Mouse (Mus musculus) liver, adult 2 months (tissue): Measurements from ENCODE around the gene Recql. TPM values are rescaled to one million over a fixed set of nuclear protein-coding genes. Genes with fewer than 3 reads are reported as not detected.
"Not testable (repeated sequence)": the region's sequence is repeated elsewhere in the genome, so short reads cannot be mapped to it uniquely, and the experiment has no call there.

Experiments
- DNase-seq: peaks from one replicate; pipeline ENCODE4 v3.0.0-alpha.2; 2011; ENCODE audit warnings: low read depth, low spot score; ENCODE audit errors: extremely low read depth
- H3K27ac ChIP-seq: fragments of 200-500 bp; replicated peaks from 2 replicates; pipeline ENCODE4 v1.5.1; 2012; ENCODE audit warnings: low read depth, mild to moderate bottlenecking, control low read depth, inconsistent platforms, low read length; ENCODE audit not compliant: insufficient read depth
- H3K27me3 ChIP-seq: fragments of 200-500 bp; 2 replicates; pipeline ENCODE4 v1.6.1; 2012; ENCODE audit warnings: mild to moderate bottlenecking, moderate library complexity, low read length, inconsistent platforms; ENCODE audit not compliant: control insufficient read depth, insufficient read depth
- H3K36me3 ChIP-seq: fragments of 200-500 bp; 2 replicates; pipeline ENCODE4 v1.6.1; 2012; ENCODE audit warnings: low read length, inconsistent platforms; ENCODE audit not compliant: control insufficient read depth, insufficient read depth
- H3K4me1 ChIP-seq: fragments of 200-500 bp; 2 replicates; pipeline ENCODE4 v1.6.1; 2011; ENCODE audit warnings: low read length; ENCODE audit not compliant: control insufficient read depth, insufficient read depth
- H3K4me3 ChIP-seq: fragments of 200-500 bp; 2 replicates; pipeline ENCODE4 v1.5.1; 2011; ENCODE audit warnings: low read depth, mild to moderate bottlenecking, control low read depth, low read length, moderate library complexity; ENCODE audit not compliant: insufficient read depth
- H3K79me2 ChIP-seq: fragments of 200-500 bp; 2 replicates; pipeline ENCODE4 v1.6.1; 2012; ENCODE audit warnings: inconsistent platforms, mild to moderate bottlenecking, low read length, moderate library complexity; ENCODE audit not compliant: control insufficient read depth, insufficient read depth
- H3K9ac ChIP-seq: fragments of 200-500 bp; 2 replicates; pipeline ENCODE4 v1.6.1; 2012; ENCODE audit warnings: low read depth, mild to moderate bottlenecking, control low read depth, inconsistent platforms, low read length
- CTCF ChIP-seq: fragments of 200-500 bp; IDR thresholded peaks from 2 replicates; pipeline ENCODE4 v1.5.1; 2011; ENCODE audit warnings: low read depth, low read length, control low read depth
- POLR2A ChIP-seq: fragments of 200-500 bp; IDR thresholded peaks from 2 replicates; pipeline ENCODE4 v1.6.1; 2011; ENCODE audit warnings: low read length, control low read depth; ENCODE audit not compliant: insufficient read depth; ENCODE audit errors: extremely low read depth
- WGBS: fragments of 180-500 bp; shearing (Covaris S2); methylation state at CpG from one replicate; pipeline ENCODE4 v1.1.7; 2018; 5-methylcytosine and 5-hydroxymethylcytosine counted together
- polyA plus RNA-seq: library from polyadenylated mRNA; depleted of rRNA; stranded (reverse); fragments of >200 nt; gene quantifications from 2 replicates; pipeline ENCODE4 v1.2.3, GENCODE M21; 2012
- total RNA-seq: library from RNA; depleted of rRNA; stranded (reverse); fragments of >200 nt; gene quantifications from 2 replicates; pipeline ENCODE4 v1.2.3, GENCODE M21; 2014

Recql gene
- total and polyA plus RNA-seq, 2 experiments: 1.6 to 5.7 TPM

DNA sequence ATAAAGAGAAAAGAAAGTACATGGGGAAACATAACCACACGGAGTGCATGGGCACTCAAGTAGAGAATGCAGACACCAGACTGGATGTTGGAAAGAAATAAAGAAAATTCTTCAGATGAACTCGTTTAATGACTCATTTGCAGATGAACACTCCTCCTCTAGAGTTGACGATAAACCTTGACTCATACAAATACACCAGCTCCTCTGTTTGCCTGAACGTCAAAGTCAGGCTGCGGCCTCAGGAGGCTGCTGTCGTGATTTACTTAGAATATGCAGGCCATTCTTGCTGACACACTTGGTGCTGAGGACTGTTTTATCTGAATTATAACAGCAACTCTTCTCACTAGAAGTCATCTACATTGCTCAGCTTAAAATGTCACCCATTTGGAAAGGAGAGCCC lies 24.9 kb downstream of the Recql start:
- Histone ChIP-seq H3K27ac (no peak overlapping the region), H3K4me3 (no peak overlapping the region), H3K27me3 (no peaks in the 10 kb centered on the region), H3K4me1 (no peaks in the 10 kb centered on the region), H3K36me3 (peaks cover 55% of the 10 kb centered on the region), H3K79me2 (no peaks in the 10 kb centered on the region), H3K9ac (no peak overlapping the region)
- 90% methylated on average over 6 of the region's 6 CpGs for WGBS
- no peak for TF ChIP-seq CTCF
- TF ChIP-seq POLR2A: no peak
- no peak for DNase-seq

DNA sequence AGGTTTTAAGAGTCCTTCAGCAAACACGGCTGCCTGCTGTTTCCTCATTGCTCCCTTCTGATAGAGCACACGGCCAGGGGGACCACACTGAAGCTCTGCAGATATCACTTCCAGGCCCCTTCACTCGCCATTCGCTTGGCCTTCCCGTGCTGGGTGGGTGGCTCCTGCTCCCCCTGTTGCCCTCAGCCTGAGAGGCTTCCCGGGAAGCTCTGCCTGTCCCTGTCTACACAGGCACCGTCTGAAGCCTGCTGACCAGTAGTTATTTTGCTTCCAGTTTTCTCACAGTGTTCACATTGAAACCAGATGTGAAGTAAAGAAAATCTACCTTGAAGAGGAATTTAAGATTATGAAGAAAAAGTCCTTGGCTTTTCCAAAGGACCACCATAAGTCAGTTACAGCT lies 29.8 kb downstream of the Recql start:
- Histone ChIP-seq H3K36me3 (peaks cover 60% of the 10 kb centered on the region), H3K79me2 (no peaks in the 10 kb centered on the region), H3K4me3 (no peak overlapping the region), H3K27me3 (no peaks in the 10 kb centered on the region), H3K4me1 (no peaks in the 10 kb centered on the region), H3K27ac (no peak overlapping the region), H3K9ac (no peak overlapping the region)
- 78% methylated on average over 7 of the region's 7 CpGs for WGBS
- no peak for DNase-seq
- TF ChIP-seq POLR2A (no peak), CTCF (no peak)

DNA sequence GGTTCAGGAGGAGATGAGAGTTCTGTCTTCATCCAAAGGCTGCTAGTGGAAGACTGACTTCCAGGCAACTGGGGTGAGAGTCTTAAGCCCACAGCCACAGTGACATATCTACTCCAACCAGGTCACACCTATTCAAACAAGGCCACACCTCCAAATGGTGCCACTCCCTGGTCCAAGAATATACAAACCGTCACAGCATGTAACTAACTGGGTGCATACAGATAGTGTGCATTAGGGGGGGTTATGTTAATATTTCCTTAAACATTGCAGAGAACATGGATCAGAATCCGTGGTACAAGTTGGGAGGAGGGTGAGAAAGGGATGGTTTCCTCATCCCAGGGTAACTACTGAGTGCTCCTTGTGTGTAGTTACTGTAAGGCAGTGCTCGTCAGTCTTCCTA lies 34.8 kb downstream of the Recql start:
- DNase-seq, H3K4me3 ChIP-seq, H3K9ac ChIP-seq, H3K27me3 ChIP-seq, H3K27ac ChIP-seq, H3K4me1 ChIP-seq, H3K79me2 ChIP-seq: not testable (repeated sequence)
- peaks cover 34% of the 10 kb centered on the region for H3K36me3 ChIP-seq
- WGBS: 92% methylated on average over 3 of the region's 3 CpGs

DNA sequence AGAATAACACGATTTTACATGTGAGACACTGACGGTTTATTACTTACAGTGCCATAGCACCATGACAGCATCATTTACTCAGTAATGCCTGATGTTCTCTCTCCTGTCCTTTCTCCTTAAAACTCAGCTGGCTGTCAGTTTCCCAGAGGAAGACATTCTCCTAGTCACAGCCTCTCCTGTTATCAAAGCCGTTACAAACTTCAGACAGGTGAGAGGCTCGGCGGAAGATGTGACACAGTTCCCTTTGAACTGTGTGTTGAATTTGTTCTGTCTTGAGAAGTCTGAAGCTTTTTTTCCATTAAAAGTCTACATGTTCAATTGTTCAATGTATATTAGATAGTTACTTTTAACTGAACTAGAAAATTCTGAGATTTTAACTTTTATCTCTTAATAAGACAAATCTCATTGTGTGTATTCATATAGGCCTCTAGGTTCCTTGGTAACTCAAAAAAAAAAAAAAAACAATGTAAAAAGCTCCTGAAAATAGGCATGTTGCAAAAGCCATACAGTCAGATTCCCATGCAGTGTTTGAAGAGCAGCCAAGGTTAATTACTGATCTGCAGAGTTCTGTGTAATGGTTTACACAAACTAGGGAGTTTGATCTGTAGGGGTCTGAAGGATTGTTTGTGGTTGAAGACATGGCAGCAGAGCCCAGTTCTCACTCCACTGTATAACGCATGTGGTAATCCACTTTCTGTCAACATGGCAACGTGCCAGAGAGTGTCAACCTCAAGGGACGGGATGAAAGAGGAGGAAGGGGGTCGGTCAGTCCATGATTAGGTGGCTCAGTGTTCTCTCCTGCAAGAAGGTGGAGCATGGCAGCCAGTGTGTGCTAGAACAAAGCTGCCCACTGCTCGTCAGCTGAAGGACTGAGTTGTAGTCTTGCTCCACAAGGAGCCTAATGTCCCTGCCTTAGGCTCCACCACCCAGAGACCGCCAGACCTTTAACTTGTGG lies 39.2 kb downstream of the Recql start:
- Histone ChIP-seq H3K4me3 (no peak overlapping the region), H3K79me2 (no peaks in the 10 kb centered on the region), H3K36me3 (peaks cover 14% of the 10 kb centered on the region; the same call in 1 of the 2 replicates), H3K9ac (no peak overlapping the region), H3K27ac (no peak overlapping the region), H3K27me3 (no peaks in the 10 kb centered on the region), H3K4me1 (peaks cover 1% of the 10 kb centered on the region; the same call in 1 of the 2 replicates)
- no peak for TF ChIP-seq POLR2A
- no peak for TF ChIP-seq CTCF
- DNase-seq: peak; percentile 5
- WGBS: 54% methylated on average over 11 of the region's 11 CpGs

DNA sequence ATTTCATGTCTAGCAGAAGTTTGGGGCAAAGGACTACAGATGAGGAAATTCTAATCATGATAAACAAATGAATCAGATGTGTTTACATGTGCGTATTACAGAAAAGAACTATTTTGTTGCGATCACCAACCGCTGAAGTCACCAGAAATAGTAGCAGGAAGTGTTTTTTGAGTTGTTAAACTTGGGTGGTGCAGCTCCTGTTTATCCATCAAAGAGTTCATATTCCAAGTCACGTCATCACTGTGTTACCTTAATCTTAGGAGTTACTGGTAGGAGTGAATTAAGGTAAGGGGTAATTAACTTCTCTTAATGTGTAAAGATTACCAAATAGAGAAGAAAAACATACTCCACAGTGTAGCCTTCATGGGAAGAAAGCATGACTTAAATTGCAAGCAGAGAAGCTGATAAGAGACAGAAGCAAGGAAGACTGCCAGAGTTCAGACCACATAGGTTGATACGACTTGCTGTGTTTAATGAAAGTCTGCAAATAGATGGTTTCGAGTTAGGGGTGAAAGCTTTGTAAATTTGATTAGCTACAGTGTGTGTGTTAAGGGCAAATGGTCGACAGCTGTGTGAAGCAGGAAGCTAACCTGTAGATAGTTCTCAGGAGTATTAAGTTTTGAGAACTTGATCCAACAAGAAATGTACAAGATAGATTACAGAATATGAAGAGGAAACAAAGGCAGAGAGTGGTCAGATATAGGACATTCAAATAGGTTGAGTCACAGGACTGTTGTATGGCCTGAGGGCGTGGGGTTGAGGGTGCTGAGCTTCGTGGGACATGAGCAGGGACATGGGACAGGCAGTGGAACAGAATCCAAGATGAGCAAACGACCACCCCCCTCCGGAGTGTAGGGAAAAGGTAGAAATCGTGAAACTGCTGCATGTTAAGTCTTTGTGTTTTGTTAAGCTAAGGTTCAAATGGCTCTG lies 40.4 kb downstream of the Recql start:
- peaks cover 7% of the 10 kb centered on the region; the same call in 1 of the 2 replicates for H3K36me3 ChIP-seq
- H3K79me2 ChIP-seq: no peaks in the 10 kb centered on the region
- peak overlapping the region; percentile 99; the same call in 1 of the 2 replicates for H3K4me3 ChIP-seq
- WGBS: 20% methylated on average over 12 of the region's 12 CpGs
- H3K4me1 ChIP-seq: peaks cover 1% of the 10 kb centered on the region; the same call in 1 of the 2 replicates
- no peak overlapping the region for H3K27ac ChIP-seq
- no peaks in the 10 kb centered on the region for H3K27me3 ChIP-seq
- no peak for DNase-seq
- TF ChIP-seq POLR2A (no peak), CTCF (no peak)
- no peak overlapping the region for H3K9ac ChIP-seq
